Mouse (Mus musculus) kidney, embryonic 14.5 days (tissue): Measurements from ENCODE around the gene Arhgef25. TPM values are rescaled to one million over a fixed set of nuclear protein-coding genes. Genes with fewer than 3 reads are reported as not detected.

Experiments used
- ATAC-seq: fragments of 200-750 bp; cut with Nextera tagmentation; 2 replicates; pipeline ENCODE4 v1.8.0; 2017; ENCODE audit warnings: moderate number of reproducible peaks, mild to moderate bottlenecking, moderate TSS enrichment, moderate library complexity; ENCODE audit not compliant: low FRiP score, low TSS enrichment
- H3K27ac ChIP-seq: fragments of 300-500 bp; sonication (generic); 2 replicates; pipeline ENCODE4 v1.5.1; 2014; ENCODE audit warnings: low read depth, mild to moderate bottlenecking, low read length, moderate library complexity, mixed read lengths
- H3K27me3 ChIP-seq: fragments of 300-500 bp; sonication (generic); 2 replicates; pipeline ENCODE4 v1.6.1; 2014; ENCODE audit warnings: mild to moderate bottlenecking, low read length; ENCODE audit not compliant: control insufficient read depth, insufficient read depth
- H3K36me3 ChIP-seq: fragments of 300-500 bp; sonication (generic); 2 replicates; pipeline ENCODE4 v1.6.1; 2014; ENCODE audit warnings: low read length, mixed read lengths; ENCODE audit not compliant: control insufficient read depth, insufficient read depth
- H3K4me1 ChIP-seq: fragments of 300-500 bp; sonication (generic); 2 replicates; pipeline ENCODE4 v1.6.1; 2014; ENCODE audit warnings: low read length, mixed read lengths; ENCODE audit not compliant: control insufficient read depth, insufficient read depth
- H3K4me2 ChIP-seq: fragments of 300-500 bp; sonication (generic); replicated peaks from 2 replicates; pipeline ENCODE4 v1.6.1; 2014; ENCODE audit warnings: low read depth, mild to moderate bottlenecking, low read length
- H3K4me3 ChIP-seq: fragments of 300-500 bp; sonication (generic); 2 replicates; pipeline ENCODE4 v1.5.1; 2014; ENCODE audit warnings: mild to moderate bottlenecking, low read length
- H3K9ac ChIP-seq: fragments of 300-500 bp; sonication (generic); 2 replicates; pipeline ENCODE4 v1.6.1; 2014; ENCODE audit warnings: low read depth, mild to moderate bottlenecking, low read length, moderate library complexity
- H3K9me3 ChIP-seq: fragments of 300-500 bp; sonication (generic); 2 replicates; pipeline ENCODE4 v1.6.1; 2016; ENCODE audit warnings: low read length; ENCODE audit not compliant: control insufficient read depth
- WGBS: fragments of 180-500 bp; shearing (Covaris S2); extraction: QIAGEN DNeasy Blood & Tissue Kit; methylation state at CpG from one replicate; pipeline ENCODE4 v1.1.7; 2014; 5-methylcytosine and 5-hydroxymethylcytosine counted together
- polyA plus RNA-seq: library from polyadenylated mRNA; unstranded; fragments of >200 nt; fragmentation: Nextera tagmentation; extraction: Ambion mirVana; gene quantifications from 2 replicates; pipeline ENCODE4 v1.2.1, GENCODE M21; 2014

The Arhgef25 gene
- polyA plus RNA-seq, 1 experiment from 2014 or later: 32.9 TPM

DNA sequence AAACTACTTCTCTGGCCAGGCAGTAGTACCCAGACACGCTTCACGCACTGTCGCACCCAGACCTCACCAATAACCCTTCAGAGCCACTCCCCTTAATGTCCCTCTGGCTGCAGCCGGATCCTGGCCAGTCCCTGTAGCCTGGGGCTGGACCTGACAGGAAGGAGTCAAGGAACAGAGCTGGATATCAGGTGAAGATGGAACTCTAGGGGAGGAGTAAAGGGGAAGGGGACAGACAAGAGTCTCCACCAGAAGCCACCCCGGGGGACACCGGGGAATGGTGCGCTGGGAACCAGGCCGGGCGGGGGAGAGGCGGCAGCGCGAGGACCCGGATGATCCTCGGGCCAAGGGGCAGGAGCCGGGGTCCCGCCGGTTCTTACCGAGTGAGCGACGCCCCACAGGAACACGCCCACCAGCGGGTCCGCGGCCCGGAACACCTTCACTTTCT is 21.1 kb upstream of the Arhgef25 start:
- Histone ChIP-seq H3K4me3 (peak overlapping the region; percentile 74), H3K9me3 (no peaks in the 10 kb centered on the region), H3K4me1 (0 out of 2 replicates have a peak, but pooled peaks cover 6% of the 10 kb centered on the region), H3K27ac (peak overlapping the region; percentile 83), H3K9ac (peak overlapping the region; percentile 75), H3K27me3 (no peaks in the 10 kb centered on the region), H3K4me2 (peak overlapping the region; percentile 57), H3K36me3 (peaks cover 19% of the 10 kb centered on the region)
- under 1% methylated on average over 25 of the region's 25 CpGs for WGBS
- peak; percentile 90 for ATAC-seq

DNA sequence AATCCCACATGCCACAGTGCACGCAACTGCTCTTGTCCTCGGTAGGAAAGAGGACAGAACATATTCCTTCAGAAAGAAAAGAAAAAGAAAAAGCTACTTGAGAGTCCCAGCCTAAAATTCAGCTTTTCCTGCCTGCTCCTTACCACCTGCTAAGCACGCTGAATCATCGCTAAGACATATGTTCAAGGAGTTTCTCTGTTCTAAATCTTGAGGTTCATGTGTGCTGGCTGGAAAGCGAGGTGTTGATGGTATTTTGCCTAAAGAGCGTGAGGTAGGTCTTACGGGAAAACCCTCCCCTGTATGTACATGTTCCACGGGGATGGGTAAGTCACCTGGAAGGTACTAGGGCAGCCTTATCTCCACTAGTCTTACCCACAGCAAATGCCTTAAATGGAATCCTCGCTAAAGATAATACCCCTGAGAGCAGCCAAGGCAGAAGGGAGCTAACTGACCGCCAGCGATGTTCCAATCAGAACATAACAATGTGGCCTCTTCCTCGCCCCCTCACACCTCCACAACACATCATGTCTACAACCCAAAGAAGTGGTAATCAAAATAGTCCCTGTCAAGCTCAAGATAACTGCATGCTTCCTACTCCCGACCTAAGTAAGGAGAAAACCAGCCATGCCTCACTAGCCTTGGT is 20.2 kb upstream of the Arhgef25 start:
- H3K9me3 ChIP-seq: no peaks in the 10 kb centered on the region
- H3K4me1 ChIP-seq: 0 out of 2 replicates have a peak, but pooled peaks cover 6% of the 10 kb centered on the region
- no peak overlapping the region for H3K27ac ChIP-seq
- no peak for ATAC-seq
- peak overlapping the region; percentile 74 for H3K4me3 ChIP-seq
- no peak overlapping the region for H3K9ac ChIP-seq
- no peaks in the 10 kb centered on the region for H3K27me3 ChIP-seq
- H3K36me3 ChIP-seq: peaks cover 28% of the 10 kb centered on the region
- 82% methylated on average over 13 of the region's 13 CpGs for WGBS
- H3K4me2 ChIP-seq: peak overlapping the region; percentile 57

DNA sequence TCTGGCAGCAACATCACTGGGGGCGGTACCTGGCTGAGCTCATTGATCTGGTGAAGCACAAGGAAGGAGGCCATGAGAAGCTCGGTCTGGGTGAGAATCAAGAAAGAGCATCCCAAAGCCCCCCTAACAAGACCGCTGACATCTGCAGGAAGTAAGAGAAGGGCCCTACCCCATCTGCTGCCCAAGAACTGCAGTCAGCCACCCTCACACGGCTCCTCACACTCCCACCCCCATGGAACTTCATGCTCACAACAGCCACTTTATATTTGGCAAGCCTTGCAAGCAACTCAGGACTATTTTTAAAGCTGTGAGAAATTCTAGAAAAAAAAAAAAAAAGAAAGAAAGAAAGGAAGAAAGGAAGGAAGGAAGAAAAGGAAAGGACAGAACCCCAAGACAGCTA is 19.0 kb upstream of the Arhgef25 start:
- ATAC-seq: no peak
- Histone ChIP-seq H3K4me3 (no peak overlapping the region), H3K36me3 (peaks cover 35% of the 10 kb centered on the region), H3K9ac (no peak overlapping the region), H3K4me1 (0 out of 2 replicates have a peak, but pooled peaks cover 6% of the 10 kb centered on the region), H3K27me3 (no peaks in the 10 kb centered on the region), H3K4me2 (no peak overlapping the region), H3K9me3 (no peaks in the 10 kb centered on the region), H3K27ac (no peak overlapping the region)
- 87% methylated on average over 4 of the region's 4 CpGs for WGBS

DNA sequence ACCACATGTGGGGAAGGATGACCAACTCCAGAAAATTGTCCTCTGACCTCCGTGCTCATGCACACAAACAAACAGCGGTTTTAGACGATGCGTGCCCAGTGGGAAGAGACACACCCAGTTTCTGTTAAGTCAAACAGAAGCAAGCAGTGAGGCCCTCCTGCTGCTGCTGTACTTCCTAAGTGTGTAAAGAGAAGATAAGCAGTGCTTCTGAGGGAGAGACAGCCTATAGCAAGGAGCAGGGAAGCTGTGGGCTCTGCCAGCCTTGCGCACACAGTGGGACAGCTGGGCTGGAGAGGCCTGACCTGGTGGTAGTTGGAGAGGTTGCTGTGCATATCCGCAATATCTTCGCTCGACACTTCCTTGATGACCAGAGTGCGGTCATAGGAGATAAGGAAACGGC is 15.5 kb upstream of the Arhgef25 start:
- Histone ChIP-seq H3K36me3 (peaks cover 56% of the 10 kb centered on the region), H3K4me1 (0 out of 2 replicates have a peak, but pooled peaks cover 4% of the 10 kb centered on the region), H3K27ac (no peak overlapping the region), H3K4me2 (no peak overlapping the region), H3K9ac (no peak overlapping the region), H3K9me3 (no peaks in the 10 kb centered on the region), H3K4me3 (no peak overlapping the region), H3K27me3 (no peaks in the 10 kb centered on the region)
- 86% methylated on average over 10 of the region's 10 CpGs for WGBS
- no peak for ATAC-seq

DNA sequence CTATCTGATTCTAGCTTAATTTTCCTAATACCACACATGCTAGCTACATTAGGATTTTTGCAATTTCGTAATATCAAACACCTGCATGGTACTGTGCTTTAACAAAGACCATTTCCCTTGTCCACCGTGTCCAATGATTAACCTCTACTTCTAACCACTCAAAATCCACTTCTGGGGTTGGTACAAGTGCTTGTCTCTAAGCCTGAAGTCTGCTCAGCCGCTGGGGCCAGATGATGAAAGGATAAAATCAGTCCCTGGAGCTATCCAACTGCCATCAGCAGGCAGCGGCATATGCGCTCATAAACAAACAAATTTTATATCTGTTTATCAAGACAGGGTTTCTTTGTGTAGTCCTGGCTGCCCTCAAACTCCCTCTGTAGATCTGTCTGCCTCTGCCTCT is 14.7 kb upstream of the Arhgef25 start:
- Histone ChIP-seq H3K27me3 (no peaks in the 10 kb centered on the region), H3K9ac (no peak overlapping the region), H3K4me1 (no peaks in the 10 kb centered on the region), H3K36me3 (peaks cover 57% of the 10 kb centered on the region), H3K4me2 (no peak overlapping the region), H3K27ac (no peak overlapping the region), H3K4me3 (no peak overlapping the region), H3K9me3 (no peaks in the 10 kb centered on the region)
- no peak for ATAC-seq
- WGBS: 89% methylated on average over 5 of the region's 5 CpGs

DNA sequence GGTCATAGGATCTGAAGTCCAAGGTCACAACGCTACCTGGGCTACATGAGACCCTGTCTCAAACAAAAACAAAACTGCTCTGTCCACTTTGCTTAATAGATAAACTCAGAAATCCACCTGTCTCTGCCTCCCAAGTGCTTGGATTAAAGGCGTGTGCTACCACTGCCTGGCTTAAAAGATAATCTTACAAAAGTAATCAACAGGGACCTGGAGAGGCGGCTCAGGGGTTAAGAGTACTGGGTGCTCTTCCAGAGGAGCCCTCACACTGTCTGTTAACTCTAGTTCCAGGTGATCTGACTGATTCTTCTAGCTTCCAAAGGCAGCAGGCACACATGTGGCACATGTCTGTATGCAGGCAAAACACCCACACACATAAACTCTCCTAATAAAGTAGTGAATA is 13.2 kb upstream of the Arhgef25 start:
- WGBS: 88% methylated on average over 3 of the region's 3 CpGs
- no peak for ATAC-seq

DNA sequence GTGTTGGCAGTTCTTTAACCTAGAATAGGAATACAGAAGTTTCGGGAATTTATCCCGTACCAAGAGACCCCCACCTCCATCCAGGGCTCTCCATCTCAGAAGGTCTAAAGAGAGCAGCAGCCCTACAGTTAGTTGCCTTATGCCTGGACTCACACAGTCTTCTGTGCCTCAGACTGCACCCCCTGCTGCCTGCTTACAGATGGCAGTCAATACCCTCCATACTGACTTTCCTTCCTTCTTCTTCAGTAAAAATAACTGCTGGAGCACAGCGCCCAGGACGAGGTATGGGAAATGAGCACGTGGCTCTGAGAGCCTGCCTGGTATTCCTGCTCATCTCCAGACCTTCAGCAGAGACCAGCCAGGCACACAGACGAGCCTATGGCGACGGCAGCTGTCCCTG is 10.4 kb upstream of the Arhgef25 start:
- Histone ChIP-seq H3K27me3 (no peaks in the 10 kb centered on the region), H3K4me2 (no peak overlapping the region), H3K9ac (no peak overlapping the region), H3K9me3 (no peaks in the 10 kb centered on the region), H3K4me3 (no peak overlapping the region), H3K27ac (no peak overlapping the region), H3K36me3 (peaks cover 50% of the 10 kb centered on the region), H3K4me1 (peaks cover 8% of the 10 kb centered on the region; the same call in 1 of the 2 replicates)
- 83% methylated on average over 8 of the region's 8 CpGs for WGBS
- ATAC-seq: no peak

More for the DNA sequence above, 13.2 kb upstream of the Arhgef25 start:
- Histone ChIP-seq H3K4me2 (no peak overlapping the region), H3K9me3 (no peaks in the 10 kb centered on the region), H3K4me1 (peaks cover 4% of the 10 kb centered on the region; the same call in 1 of the 2 replicates), H3K4me3 (no peak overlapping the region), H3K36me3 (peaks cover 59% of the 10 kb centered on the region), H3K27me3 (no peaks in the 10 kb centered on the region), H3K27ac (no peak overlapping the region), H3K9ac (no peak overlapping the region)

DNA sequence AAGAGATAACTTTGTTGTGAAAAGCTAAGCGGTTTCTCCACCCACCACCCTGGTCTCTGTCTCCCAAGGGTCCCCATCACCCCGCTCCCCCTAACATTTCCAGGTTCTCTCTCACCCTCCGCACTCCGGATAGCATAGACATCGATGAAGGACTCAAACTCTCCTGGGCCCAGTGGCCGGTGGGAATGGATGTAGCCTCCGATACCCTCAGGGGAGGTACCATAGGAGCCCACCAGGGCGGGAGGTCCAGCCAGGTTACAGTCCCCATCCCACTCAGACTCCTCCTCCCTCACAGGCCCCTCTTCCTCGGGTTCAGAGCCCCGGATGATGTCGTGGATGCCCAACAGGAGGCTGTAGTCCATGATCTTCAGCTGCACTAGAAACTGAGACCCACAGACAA is 9.6 kb upstream of the Arhgef25 start:
- no peaks in the 10 kb centered on the region for H3K27me3 ChIP-seq
- peaks cover 13% of the 10 kb centered on the region; the same call in 1 of the 2 replicates for H3K4me1 ChIP-seq
- no peak overlapping the region for H3K9ac ChIP-seq
- H3K4me2 ChIP-seq: no peak overlapping the region
- H3K27ac ChIP-seq: no peak overlapping the region
- 84% methylated on average over 11 of the region's 11 CpGs for WGBS
- no peak overlapping the region for H3K4me3 ChIP-seq
- H3K9me3 ChIP-seq: no peaks in the 10 kb centered on the region
- no peak for ATAC-seq
- peaks cover 42% of the 10 kb centered on the region for H3K36me3 ChIP-seq

DNA sequence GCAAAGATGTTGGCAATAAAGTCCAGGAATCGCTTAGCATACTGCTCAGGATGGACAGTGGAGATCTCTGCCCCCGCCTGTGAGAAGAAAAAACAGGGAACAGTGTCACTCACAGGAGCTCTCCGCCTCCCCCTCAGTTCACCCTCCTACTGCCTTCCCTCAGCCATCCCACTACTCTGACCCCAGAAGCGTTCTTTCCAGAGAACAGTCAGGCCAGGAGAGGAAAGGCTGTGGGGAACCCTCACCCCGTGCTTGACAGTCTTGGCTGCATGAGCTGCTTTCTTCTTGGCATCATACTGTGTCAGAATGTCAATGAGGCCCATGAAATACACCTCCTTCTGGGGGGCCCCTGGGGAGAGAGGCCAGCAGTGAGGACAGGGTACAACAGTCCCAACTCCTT is 9.2 kb upstream of the Arhgef25 start:
- Histone ChIP-seq H3K36me3 (peaks cover 40% of the 10 kb centered on the region), H3K4me3 (no peak overlapping the region), H3K9ac (no peak overlapping the region), H3K9me3 (no peaks in the 10 kb centered on the region), H3K27me3 (no peaks in the 10 kb centered on the region), H3K4me1 (peaks cover 16% of the 10 kb centered on the region; the same call in 1 of the 2 replicates), H3K4me2 (no peak overlapping the region), H3K27ac (no peak overlapping the region)
- WGBS: 33% methylated on average over 5 of the region's 5 CpGs
- no peak for ATAC-seq
